Mouse (Mus musculus): ENCODE results near the gene Npnt.

The Npnt gene

DNA sequence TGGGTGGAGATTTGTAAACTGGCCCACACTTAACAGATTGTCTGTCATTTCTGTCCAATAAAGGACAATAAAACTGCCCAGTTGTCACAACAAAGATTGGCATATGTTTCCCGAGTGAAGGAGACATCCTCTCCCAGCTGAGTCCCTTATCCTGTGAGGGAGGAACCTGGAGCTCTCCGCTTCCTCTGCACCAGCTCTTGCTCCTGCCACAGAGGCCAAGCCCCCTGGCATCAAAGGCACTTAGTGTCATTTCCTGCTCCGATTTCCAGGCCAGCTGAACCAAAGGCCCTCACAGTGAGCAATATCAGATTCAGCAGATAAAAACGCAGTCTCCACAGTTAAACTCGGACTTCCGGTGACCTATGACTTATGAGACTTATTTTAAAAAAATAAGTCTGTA is 93.4 kb downstream of the Npnt start:
- no peak for DNase-seq (ENCODE audit: low spot score in 2 of 2)

DNA sequence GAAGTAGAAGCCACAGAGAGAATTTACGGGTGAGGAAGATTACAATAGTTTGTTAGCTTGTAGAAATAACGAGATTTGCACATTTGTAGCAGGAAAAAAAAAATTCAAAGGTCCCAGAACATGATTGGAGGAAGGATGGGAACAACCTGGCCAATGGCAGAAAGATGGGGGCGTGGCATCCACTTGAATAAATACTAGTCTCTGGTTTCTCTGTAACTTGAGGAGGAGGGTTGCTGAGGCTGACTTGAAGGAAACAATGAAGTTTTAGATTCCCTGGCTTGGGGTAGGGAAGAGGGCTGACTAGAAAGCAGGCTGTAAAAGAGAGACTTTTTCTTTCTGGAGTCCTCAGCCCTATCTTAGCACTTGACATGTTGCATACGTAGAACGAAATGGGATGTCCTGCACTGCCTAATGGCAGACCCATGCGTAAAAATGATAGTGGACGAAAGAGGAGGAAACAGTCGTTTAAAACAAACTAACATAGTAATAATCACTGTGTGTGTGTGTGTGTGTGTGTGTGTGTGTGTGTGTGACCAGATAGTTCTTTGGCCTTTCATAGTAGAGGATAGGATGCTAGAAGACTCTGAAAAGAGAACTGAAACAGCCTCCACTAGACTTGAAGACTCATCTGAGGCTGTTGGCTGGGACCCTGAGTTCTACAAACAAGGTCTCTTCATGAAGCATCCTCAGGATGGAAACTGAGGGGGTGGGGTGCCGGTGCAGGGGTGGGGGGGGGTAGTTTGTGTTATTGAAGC is 94.5 kb downstream of the Npnt start:
- no peak for DNase-seq (ENCODE audit: low spot score in 2 of 2)

DNA sequence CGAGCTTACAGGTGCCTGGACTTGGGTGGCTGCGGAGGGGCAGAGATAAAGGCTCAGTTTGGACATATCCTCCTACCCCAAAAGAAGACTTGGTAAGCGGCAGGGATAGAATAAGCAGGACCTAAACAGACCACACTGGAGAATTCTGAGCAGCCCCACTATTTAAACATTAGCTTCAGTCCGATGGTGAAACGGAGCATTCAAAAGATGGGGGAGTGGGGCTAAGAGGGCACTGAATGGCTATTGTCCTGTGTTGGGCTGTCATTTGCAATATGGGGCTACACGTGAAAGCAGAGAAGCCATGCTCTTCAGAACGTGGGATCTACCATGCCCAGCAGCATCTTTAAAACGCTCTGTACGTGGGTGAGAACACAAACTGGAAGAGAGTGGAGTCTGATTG is 95.8 kb downstream of the Npnt start:
- no peak for DNase-seq (ENCODE audit: low spot score in 2 of 2)

DNA sequence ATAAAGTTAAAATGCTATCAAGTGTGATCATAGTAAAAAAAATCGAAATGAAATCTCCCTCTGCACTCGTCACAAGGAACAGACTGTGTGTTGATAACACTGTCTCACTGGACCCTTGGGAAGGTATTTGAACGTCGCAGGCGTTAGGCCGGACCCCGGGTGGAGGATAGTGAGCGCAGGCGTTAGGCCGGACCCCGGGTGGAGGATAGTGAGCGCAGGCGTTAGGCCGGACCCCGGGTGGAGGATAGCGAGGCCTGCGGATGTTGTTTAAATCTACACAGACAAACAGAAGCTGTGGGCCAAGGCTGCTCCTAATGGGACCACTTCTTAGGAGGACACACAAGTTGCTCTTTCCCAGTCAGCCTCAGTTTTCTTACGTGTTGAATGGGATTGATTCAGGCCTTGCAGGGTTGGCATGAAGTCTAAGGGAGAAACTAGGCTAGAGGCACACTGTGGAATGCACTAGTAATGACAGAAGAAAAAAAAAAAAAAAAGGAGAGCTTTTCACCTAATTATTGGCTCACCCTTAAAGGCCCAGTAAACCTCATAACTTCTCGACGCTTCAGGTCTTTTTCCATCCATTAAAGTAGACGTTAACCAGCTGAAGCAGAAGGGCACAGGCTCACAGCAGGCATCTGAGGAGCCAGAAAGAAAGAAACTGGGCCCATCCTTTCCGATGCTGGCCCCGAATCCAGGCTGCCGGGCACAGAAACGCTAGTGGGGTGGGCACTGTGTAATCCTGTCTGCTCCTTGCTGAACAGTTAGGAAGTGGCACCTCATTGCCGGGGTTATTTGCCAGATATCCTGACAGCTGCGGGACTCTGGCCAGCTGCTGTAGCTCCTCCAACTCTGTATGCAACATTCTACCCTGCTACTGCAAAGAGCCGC is 98.0 kb downstream of the Npnt start:
- no peak for DNase-seq (ENCODE audit: low spot score in 2 of 2)

DNA sequence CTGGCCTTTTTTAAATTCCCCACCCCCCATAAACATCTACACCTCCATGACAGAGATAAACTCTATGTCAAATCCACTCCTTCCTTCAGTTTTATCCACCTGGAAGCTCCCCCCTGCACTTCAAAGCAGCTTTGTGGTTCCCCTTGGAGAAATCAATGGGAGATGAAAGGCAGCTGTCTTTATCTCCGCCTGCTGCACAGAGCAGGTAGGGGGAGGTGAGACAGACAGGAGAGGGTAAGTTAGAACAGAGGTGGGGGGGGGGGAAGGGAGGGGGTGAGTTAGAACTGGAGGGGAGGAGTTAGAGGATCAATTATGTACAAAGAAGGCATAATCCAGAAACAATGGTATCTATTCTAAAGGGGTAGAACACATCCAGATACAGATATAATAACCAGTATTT is 98.7 kb downstream of the Npnt start:
- DNase-seq (ENCODE audit: low spot score in 2 of 2): no peak

DNA sequence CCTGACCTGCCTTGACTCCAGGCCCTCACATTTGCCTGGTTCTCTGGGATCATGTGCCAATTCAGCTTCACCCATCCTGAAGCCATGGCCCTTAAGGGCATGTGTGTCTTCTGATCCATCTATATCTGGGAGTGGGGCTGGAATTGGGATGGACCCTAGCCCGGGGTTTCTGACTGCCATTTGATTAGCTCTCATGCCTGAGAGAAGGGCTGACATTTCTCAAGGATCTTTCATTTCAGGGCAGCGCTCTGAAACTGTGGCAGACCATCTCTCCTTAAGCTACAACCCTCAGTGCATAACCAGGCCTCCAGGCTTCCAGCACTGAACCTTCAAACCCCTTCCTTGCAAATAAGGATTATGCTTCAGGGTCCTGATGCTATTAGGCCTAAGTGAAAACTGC is 99.7 kb downstream of the Npnt start:
- no peak for DNase-seq (ENCODE audit: low spot score in 2 of 2)

DNA sequence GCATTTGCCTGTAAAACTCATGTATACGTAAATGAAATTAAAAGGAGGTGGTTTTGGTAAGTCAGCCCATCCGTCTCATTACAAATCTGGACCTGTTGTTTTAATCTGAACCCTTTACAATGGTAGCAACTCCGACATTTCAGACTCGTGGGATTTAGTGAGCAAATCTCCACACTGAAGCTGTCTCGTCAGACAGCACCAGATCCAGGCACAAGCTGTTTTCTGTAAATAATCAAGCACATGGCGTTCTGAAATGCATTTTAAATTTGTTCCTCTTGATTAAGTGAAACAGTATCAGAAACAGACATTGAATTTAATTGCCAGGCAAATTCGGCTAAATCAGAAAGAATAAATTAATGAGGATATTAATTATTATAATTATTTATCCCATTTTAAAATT is 100.4 kb downstream of the Npnt start:
- no peak for DNase-seq (ENCODE audit: low spot score in 2 of 2)

DNA sequence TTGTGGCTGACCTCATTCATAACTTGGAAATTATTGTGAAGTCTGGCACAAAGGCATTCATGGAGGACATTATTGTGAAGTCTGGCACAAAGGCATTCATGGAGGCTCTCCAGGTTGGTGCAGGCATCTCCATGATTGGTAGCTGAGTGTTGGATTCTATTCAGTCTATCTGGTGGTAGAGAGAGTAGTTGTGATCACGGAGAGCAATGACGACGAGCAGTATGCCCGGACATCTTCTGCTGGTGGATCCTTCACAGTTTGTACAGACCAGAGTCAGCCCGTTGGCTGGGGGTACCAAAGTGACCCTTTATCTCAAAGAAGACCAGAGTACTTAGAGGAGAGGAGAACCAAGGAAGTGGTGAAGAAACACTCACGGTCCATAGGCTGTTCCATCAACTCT is 107.4 kb downstream of the Npnt start:
- DNase-seq (ENCODE audit: low spot score in 2 of 2): no peak

DNA sequence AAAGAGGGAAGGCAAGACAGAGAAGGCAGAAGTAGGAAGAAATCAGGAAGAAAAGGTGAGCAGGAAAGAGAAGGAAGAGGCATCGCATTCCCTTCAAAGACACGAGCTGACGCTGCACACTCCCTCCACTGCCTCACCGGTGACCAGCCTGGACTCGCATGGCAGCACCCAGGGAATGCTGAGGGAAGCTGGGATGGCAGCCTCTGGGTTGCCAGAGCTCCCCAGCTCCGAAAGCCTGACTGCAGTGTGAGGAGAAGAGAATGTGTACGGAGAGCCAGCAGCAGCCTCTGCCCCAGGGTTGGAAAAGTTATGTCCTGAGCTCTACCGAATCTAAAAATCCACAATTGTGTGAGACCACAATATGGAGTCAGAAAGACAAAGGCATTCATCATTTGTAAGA is 110.6 kb downstream of the Npnt start:
- DNase-seq (ENCODE audit: low spot score in 2 of 2): no peak

DNA sequence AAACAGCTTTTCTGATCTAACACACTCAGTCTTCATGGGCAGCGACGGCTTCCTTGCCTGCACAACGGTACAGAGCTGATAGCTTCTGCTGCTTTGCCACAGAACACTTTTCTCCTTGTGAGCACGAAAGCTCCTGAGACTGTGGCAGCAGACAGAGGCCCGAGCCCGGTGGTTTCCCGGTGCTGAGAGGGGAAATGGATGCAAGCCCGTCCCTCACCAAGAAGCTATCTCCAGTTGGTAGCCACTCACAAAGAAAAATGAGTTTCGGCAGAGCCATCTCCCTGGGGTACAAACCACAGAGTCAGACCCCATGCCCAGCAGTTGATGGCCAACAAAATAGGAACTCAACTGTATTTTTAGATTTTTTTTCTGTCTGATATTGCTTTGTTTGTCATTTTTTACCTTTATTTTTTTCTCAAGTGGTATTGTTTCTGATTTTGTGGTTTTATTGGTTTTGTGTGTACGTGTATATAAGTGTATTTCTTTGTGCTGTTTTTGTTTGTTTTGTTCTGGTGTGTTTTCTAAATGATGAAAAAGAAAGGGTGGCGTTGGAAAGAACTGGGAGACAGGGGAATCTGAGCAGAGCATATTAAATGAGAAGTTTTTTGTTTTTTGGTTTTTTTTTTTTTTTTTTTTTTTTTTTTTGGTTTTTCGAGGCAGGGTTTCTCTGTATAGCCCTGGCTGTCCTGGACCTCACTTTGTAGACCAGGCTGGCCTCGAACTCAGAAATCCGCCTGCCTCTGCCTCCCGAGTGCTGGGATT is 111.3 kb downstream of the Npnt start:
- DNase-seq (ENCODE audit: low spot score in 2 of 2): no peak

DNA sequence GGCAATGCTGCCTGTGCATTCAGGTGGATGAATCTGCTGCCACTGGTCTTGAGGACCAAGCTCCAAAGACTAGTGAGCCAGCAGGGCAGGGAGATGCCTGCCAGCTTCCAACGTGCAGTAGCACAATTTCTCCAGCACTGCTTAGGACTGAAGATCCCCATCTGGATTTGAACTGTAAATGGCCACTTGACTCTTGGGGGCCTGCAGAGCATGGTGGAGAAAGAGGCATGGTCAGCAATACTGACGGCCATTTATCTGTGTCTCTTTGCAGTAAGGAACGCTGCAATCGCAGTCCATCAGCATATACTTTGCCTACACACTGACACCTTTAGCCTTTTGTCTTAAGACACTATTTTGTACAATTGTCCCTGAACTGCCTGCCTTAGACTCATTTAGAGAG is 113.0 kb downstream of the Npnt start:
- DNase-seq (ENCODE audit: low spot score in 2 of 2): no peak

DNA sequence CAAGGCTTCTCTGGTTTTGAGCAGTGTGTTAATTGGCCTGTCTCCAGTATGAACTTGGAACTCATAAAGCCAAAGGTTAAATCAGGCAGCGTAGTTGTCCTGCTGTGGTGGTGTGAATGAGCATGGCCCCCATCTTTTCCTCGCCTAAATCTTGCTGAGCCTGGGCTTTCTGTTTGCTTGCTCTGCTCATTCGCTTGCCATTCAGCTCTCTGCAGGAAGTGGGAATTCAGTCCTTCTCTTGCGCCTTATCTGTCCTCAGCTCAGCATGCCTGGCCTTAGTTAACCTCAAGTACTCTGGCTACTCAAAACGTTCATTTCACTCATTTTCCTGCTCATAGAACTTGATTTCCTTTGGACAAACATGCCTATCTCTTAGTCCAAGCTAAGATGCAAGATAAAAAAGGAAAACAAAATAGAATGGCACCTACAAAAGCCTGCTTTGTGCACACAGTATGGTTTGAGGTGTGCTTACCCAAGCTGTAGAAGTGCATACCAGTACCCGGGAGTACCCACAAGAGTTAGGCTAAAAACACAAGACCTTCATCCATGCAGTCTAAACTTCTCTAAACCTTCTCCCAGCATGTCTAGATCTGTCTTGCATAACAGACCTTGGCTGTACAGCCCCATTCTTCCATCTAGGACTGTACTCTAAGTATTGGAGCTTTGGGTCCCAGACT is 114.8 kb downstream of the Npnt start:
- DNase-seq (ENCODE audit: low spot score in 2 of 2): no peak
